Mouse (Mus musculus): ENCODE data around the gene Gjd2.

The Gjd2 gene

DNA sequence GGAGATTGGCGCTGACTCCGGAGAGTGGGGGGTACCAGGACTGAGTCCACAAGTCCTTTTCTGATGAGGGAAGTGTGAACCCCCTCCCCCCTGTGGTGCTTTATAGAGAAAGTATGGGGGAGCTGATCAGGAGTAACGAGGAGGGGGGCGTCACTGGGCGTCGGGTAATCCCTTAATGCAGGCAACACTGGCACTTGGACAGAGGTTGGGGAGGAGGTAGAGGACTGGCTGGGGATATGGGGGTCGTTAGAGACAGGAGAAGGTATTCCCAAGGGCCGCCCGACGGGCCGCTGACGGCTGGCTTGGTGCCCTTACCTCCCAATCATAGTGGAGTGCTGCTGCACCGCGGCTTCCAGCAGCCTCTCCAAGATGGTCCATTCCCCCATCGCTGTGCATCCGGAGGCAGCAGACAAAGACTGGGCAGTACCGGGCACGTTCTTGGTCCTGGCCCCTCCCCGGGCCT is 639 bp downstream of the Gjd2 start:
- no peak for DNase-seq (ENCODE audit: low spot score)

DNA sequence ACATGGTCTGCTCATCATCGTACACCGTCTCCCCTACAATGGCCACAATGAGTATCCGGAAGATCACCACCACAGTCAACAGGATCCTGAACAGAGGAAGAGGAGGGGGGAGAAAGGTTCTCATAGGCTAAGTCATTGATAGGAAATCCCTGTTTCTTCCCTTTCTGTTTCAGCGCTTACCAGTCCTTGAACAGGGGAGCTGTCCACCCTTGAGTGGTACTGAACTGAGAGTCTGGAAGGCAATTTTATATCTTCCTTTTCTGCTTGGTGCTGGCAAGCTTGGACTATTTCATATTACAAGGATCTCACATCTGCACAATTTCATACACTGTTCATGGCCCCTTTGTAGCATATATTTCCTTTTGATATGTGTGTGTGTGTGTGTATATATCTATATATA is 1.6 kb downstream of the Gjd2 start:
- DNase-seq (ENCODE audit: low spot score), result no peak

DNA sequence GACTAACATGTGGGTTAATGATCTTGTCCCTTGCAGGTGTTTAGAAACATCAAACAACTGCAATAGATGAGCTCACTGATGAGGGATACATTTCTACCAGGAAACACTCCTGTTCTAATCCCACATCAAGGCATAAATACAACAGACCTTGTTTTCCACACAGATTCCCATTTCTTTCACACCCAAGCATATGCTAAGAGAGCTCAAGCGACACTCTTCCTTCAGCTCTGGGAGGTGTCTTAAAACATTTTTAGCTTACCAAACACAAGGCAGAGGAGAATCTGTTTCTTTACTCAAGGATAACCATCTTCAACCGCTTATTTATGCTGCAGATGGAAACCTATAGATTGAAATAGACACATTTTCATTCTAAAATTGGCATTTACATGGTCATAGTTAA is 5.1 kb downstream of the Gjd2 start:
- DNase-seq (ENCODE audit: low spot score), result no peak

DNA sequence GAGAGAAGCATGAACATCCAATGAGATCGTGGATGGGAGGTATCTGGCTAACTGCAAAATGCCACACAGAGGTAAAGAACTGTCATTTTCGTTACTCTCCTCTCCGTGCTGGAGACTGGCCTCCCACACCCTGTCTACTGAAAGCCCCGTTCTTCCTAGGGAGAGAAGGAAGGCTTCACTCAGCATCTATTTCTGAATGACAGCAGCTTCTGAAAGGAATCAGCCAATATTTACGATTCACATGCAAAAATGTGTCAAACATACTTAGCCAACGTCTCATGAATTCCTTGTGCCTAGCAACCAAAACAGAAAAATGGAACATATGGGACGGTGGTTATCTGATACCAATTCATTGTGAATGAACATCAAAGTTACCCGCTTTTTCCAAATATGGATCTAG is 15.9 kb downstream of the Gjd2 start:
- DNase-seq (ENCODE audit: low spot score), result no peak

- no peak for DNase-seq (ENCODE audit: low spot score)
Measured at GRCm38 (mm10) chr2:113996930-113997329, 16.5 kb downstream of the Gjd2 start.

GRCm38 (mm10) chr2:113984890-113985289 is 28.5 kb downstream of the Gjd2 start:
- no peak for DNase-seq (ENCODE audit: low spot score)

DNA sequence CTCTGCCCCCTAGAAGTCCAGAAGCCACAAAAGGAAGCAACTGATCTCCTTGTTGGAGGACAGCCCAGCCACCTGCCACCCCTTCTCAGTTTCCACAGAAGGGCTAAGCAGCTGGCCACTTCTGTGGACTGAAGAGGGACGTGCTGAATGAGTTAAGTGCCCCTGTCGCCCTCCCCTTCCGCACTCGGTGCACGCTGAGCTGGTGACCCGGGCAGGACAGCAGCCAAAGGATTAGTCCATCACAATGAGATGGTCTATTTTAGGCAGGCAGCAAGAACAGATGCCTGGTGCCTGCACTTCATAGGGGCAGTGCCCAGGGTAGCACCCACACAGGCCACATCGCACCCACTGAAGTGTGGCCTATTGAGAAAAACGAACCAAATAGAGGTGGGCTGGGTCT is 32.8 kb downstream of the Gjd2 start:
- DNase-seq (ENCODE audit: low spot score), result no peak

DNA sequence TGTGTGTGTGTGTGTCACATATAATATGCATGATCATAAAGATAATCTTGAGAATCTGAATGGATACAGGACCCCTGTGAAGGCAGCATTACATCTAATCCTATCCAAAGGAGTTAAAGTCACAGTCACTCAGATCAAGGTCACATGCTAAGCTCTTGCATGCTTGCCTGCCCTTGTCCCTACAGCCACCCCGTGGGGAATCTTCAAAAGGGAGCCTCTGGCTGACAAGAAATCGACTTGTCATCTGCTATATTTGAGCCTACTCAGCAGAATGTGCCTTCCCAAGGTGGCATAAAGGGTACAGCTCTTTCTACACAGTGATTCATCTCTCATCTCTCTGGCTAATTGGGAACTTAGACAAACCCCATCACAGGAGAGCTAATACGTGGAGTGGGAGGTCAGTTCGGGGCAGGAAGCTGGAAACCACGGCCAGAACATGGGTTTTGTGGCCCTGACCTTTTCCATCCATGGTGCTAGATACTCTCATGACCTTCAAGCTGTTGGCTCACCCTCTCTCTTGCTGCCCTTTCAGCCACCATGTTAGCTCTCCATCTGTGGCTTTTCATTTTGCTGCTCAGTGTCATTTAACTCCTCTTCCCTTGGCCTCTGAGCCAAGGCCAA is 35.2 kb downstream of the Gjd2 start:
- DNase-seq (ENCODE audit: low spot score), result no peak

- DNase-seq (ENCODE audit: low spot score), result no peak
Measured at GRCm38 (mm10) chr2:113973950-113974349, 39.5 kb downstream of the Gjd2 start.

DNA sequence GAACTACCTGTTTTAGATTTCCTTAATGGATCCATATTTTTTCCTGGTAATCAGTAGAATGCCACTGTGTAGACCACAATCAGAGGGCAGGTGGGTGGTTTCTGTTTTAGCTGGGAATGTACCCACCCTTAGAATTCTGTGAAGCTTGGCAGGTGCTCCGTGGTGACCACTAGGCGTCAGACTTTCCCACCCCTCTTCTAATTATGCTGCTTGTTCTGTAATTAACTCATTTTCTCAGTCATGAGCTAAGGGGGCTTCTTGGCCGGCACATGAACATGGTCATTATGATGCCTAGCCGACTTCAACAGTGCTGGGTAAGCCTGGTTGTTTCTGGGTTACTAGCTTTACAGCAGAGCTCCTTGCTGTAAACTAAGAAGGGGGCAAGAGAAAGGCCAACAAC is 47.0 kb downstream of the Gjd2 start:
- no peak for DNase-seq (ENCODE audit: low spot score)

Data from ovary, adult 18-20 months (tissue).